Mouse (Mus musculus) megakaryocyte, embryonic 14.5 days (primary cell): ENCODE measurements around the gene Mzf1. TPM values are rescaled to one million over a fixed set of nuclear protein-coding genes. Genes with fewer than 3 reads are reported as not detected.
A peak's percentile ranks its signal among the peaks of the same experiment; 100 is the strongest.

Source experiments
- H3K27me3 ChIP-seq: replicated peaks from 2 replicates; pipeline ENCODE3; 2012; ENCODE audit warnings: inconsistent platforms
- H3K36me3 ChIP-seq: replicated peaks from 2 replicates; pipeline ENCODE3; 2012; ENCODE audit warnings: low read length, inconsistent platforms, mixed read lengths
- H3K4me1 ChIP-seq: 2 replicates; pipeline ENCODE4 v1.6.1; 2012; ENCODE audit warnings: inconsistent platforms
- H3K4me3 ChIP-seq: replicated peaks from 2 replicates; pipeline ENCODE3; 2012; ENCODE audit warnings: moderate library complexity, mild to moderate bottlenecking, inconsistent platforms
- H3K9me3 ChIP-seq: 2 replicates; pipeline ENCODE4 v1.6.1; 2012; ENCODE audit warnings: inconsistent platforms
- FLI1 ChIP-seq: IDR thresholded peaks from 2 replicates; pipeline ENCODE4 v1.6.1; 2012; ENCODE audit warnings: low read length, inconsistent platforms, mixed read lengths
- GATA1 ChIP-seq: IDR thresholded peaks from 3 replicates; pipeline ENCODE4 v1.6.1; 2012; ENCODE audit warnings: mixed read lengths, low read length, inconsistent platforms, borderline replicate concordance
- polyA plus RNA-seq: library from polyadenylated mRNA; stranded (reverse); fragments of >175 nt; gene quantifications from 2 replicates; pipeline ENCODE4 v1.2.3, GENCODE M21; 2012; ENCODE audit warnings: low replicate concordance; ENCODE audit not compliant: insufficient read depth

The Mzf1 gene
- polyA plus RNA-seq, 1 experiment: 1.6 TPM

- Histone ChIP-seq H3K4me3 (peak overlapping the region; percentile 100), H3K4me1 (peaks cover 72% of the 10 kb centered on the region), H3K27me3 (no peaks in the 10 kb centered on the region), H3K9me3 (no peaks in the 10 kb centered on the region), H3K36me3 (peaks cover 56% of the 10 kb centered on the region)
- TF ChIP-seq GATA1 (no peak), FLI1 (no peak)
Measured at GRCm38 (mm10) chr7:13035211-13035855, 19.2 kb downstream of the Mzf1 start.

- Histone ChIP-seq H3K27me3 (no peaks in the 10 kb centered on the region), H3K4me1 (peaks cover 71% of the 10 kb centered on the region), H3K4me3 (peak within 1 kb of the TSS; percentile 100), H3K9me3 (no peaks in the 10 kb centered on the region), H3K36me3 (peaks cover 64% of the 10 kb centered on the region)
- TF ChIP-seq GATA1 (no peak), FLI1 (0 out of 2 replicates have a peak, but pooled peaks have one; percentile 54)
Measured at GRCm38 (mm10) chr7:13034148-13034977, 20.2 kb downstream of the Mzf1 start, which contains the start of gene Chmp2a. Chmp2a (minus strand) TSS chr7:13034807.

- no peak for TF ChIP-seq FLI1
- TF ChIP-seq GATA1: no peak
- Histone ChIP-seq H3K9me3 (no peaks in the 10 kb centered on the region), H3K4me3 (peak overlapping the region; percentile 100), H3K27me3 (no peaks in the 10 kb centered on the region), H3K36me3 (peaks cover 72% of the 10 kb centered on the region), H3K4me1 (peaks cover 69% of the 10 kb centered on the region)
Measured at GRCm38 (mm10) chr7:13033451-13034147, 21.0 kb downstream of the Mzf1 start.

GRCm38 (mm10) chr7:13032541-13032940 is 22.0 kb downstream of the Mzf1 start:
- H3K27me3 ChIP-seq: no peaks in the 10 kb centered on the region
- peaks cover 83% of the 10 kb centered on the region for H3K36me3 ChIP-seq
- no peaks in the 10 kb centered on the region for H3K9me3 ChIP-seq
- peaks cover 74% of the 10 kb centered on the region for H3K4me1 ChIP-seq
- TF ChIP-seq GATA1 (no peak), FLI1 (no peak)
- no peak overlapping the region for H3K4me3 ChIP-seq

GRCm38 (mm10) chr7:13031983-13032382 is 22.6 kb downstream of the Mzf1 start:
- H3K4me1 ChIP-seq: peaks cover 78% of the 10 kb centered on the region
- H3K9me3 ChIP-seq: no peaks in the 10 kb centered on the region
- H3K27me3 ChIP-seq: no peaks in the 10 kb centered on the region
- TF ChIP-seq GATA1 (no peak), FLI1 (no peak)
- H3K4me3 ChIP-seq: no peak overlapping the region
- H3K36me3 ChIP-seq: peaks cover 88% of the 10 kb centered on the region

GRCm38 (mm10) chr7:13031069-13031468 is 23.5 kb downstream of the Mzf1 start:
- Histone ChIP-seq H3K36me3 (peaks cover 92% of the 10 kb centered on the region), H3K4me1 (peaks cover 78% of the 10 kb centered on the region), H3K9me3 (no peaks in the 10 kb centered on the region), H3K27me3 (no peaks in the 10 kb centered on the region), H3K4me3 (no peak overlapping the region)
- TF ChIP-seq GATA1 (no peak), FLI1 (no peak)

- TF ChIP-seq GATA1 (no peak), FLI1 (no peak)
- Histone ChIP-seq H3K27me3 (no peaks in the 10 kb centered on the region), H3K36me3 (peaks cover 85% of the 10 kb centered on the region), H3K4me1 (peaks cover 70% of the 10 kb centered on the region), H3K4me3 (no peak overlapping the region), H3K9me3 (no peaks in the 10 kb centered on the region)
Measured at GRCm38 (mm10) chr7:13028986-13029385, 25.6 kb downstream of the Mzf1 start.

GRCm38 (mm10) chr7:13025511-13026112 is 29.0 kb downstream of the Mzf1 start:
- Histone ChIP-seq H3K27me3 (no peaks in the 10 kb centered on the region), H3K36me3 (peaks cover 52% of the 10 kb centered on the region), H3K9me3 (no peaks in the 10 kb centered on the region), H3K4me3 (peak overlapping the region; percentile 99), H3K4me1 (peaks cover 61% of the 10 kb centered on the region)
- TF ChIP-seq FLI1 (no peak), GATA1 (no peak)

GRCm38 (mm10) chr7:13024805-13025204 is 29.8 kb downstream of the Mzf1 start:
- Histone ChIP-seq H3K4me1 (peaks cover 54% of the 10 kb centered on the region), H3K4me3 (peak overlapping the region; percentile 99), H3K36me3 (peaks cover 44% of the 10 kb centered on the region), H3K27me3 (no peaks in the 10 kb centered on the region), H3K9me3 (no peaks in the 10 kb centered on the region)
- TF ChIP-seq FLI1 (no peak), GATA1 (no peak)

- Histone ChIP-seq H3K27me3 (no peaks in the 10 kb centered on the region), H3K9me3 (no peaks in the 10 kb centered on the region), H3K36me3 (peaks cover 38% of the 10 kb centered on the region), H3K4me3 (peak overlapping the region; percentile 99), H3K4me1 (peaks cover 48% of the 10 kb centered on the region)
- TF ChIP-seq GATA1: no peak
- TF ChIP-seq FLI1: no peak
Measured at GRCm38 (mm10) chr7:13023928-13024731, 30.4 kb downstream of the Mzf1 start.
